Mouse (Mus musculus) midbrain, embryonic 16.5 days (tissue): ENCODE data around the gene Stpg1. TPM values are rescaled to one million over a fixed set of nuclear protein-coding genes. Genes with fewer than 3 reads are reported as not detected.

ENCODE experiments used
- ATAC-seq: fragments of 200-750 bp; cut with Nextera tagmentation; 2 replicates; pipeline ENCODE4 v1.8.0; 2017; ENCODE audit warnings: moderate TSS enrichment
- H3K27ac ChIP-seq: fragments of 300-500 bp; sonication (generic); 2 replicates; pipeline ENCODE4 v1.5.1; 2014; ENCODE audit warnings: mild to moderate bottlenecking, low read length, mixed read lengths
- H3K27me3 ChIP-seq: fragments of 300-500 bp; sonication (generic); 2 replicates; pipeline ENCODE4 v1.6.1; 2014; ENCODE audit warnings: low read depth, low read length, mixed read lengths; ENCODE audit not compliant: control insufficient read depth, insufficient read depth
- H3K36me3 ChIP-seq: fragments of 300-500 bp; sonication (generic); 2 replicates; pipeline ENCODE4 v1.6.1; 2014; ENCODE audit warnings: mild to moderate bottlenecking, low read length, moderate library complexity, mixed read lengths; ENCODE audit not compliant: control insufficient read depth, insufficient read depth
- H3K4me1 ChIP-seq: fragments of 300-500 bp; sonication (generic); 2 replicates; pipeline ENCODE4 v1.6.1; 2014; ENCODE audit warnings: mild to moderate bottlenecking, low read length, mixed read lengths; ENCODE audit not compliant: control insufficient read depth, insufficient read depth
- H3K4me2 ChIP-seq: fragments of 300-500 bp; sonication (generic); 2 replicates; pipeline ENCODE4 v1.6.1; 2014; ENCODE audit warnings: mild to moderate bottlenecking, low read length, mixed read lengths
- H3K4me3 ChIP-seq: fragments of 300-500 bp; sonication (generic); 2 replicates; pipeline ENCODE4 v1.5.1; 2014; ENCODE audit warnings: low read depth, mild to moderate bottlenecking, low read length, moderate library complexity, mixed read lengths
- H3K9ac ChIP-seq: fragments of 300-500 bp; sonication (generic); 2 replicates; pipeline ENCODE4 v1.6.1; 2014; ENCODE audit warnings: low read depth, low read length, mixed read lengths
- H3K9me3 ChIP-seq: fragments of 300-500 bp; sonication (generic); replicated peaks from 2 replicates; pipeline ENCODE4 v1.6.1; 2014; ENCODE audit warnings: mild to moderate bottlenecking, low read length, mixed read lengths; ENCODE audit not compliant: control insufficient read depth, poor library complexity, severe bottlenecking
- WGBS: fragments of 180-500 bp; shearing (Covaris S2); extraction: QIAGEN DNeasy Blood & Tissue Kit; methylation state at CpG from one replicate; pipeline ENCODE4 v1.1.7; 2014; 5-methylcytosine and 5-hydroxymethylcytosine counted together
- polyA plus RNA-seq: library from polyadenylated mRNA; unstranded; fragments of >200 nt; fragmentation: Nextera tagmentation; extraction: Ambion mirVana; gene quantifications from 2 replicates; pipeline ENCODE4 v1.2.1, GENCODE M21; 2015

Gene Stpg1
- polyA plus RNA-seq, 1 experiment from 2014 or later: 1.1 TPM

- Histone ChIP-seq H3K27ac (no peak overlapping the region), H3K4me2 (no peak overlapping the region), H3K4me3 (no peak overlapping the region), H3K36me3 (peaks cover 17% of the 10 kb centered on the region), H3K27me3 (no peaks in the 10 kb centered on the region), H3K9ac (no peak overlapping the region), H3K4me1 (peaks cover 8% of the 10 kb centered on the region), H3K9me3 (no peaks in the 10 kb centered on the region)
- no peak for ATAC-seq
- 85% methylated on average over 7 of the region's 7 CpGs for WGBS
Measured at GRCm38 (mm10) chr4:135489256-135489655, 5.3 kb upstream of the Stpg1 start.

- Histone ChIP-seq H3K4me2 (peak overlapping the region; percentile 71), H3K27me3 (no peaks in the 10 kb centered on the region), H3K9me3 (no peaks in the 10 kb centered on the region), H3K9ac (peak overlapping the region; percentile 51; the same call in 1 of the 2 replicates), H3K4me1 (peaks cover 16% of the 10 kb centered on the region), H3K4me3 (peak overlapping the region; percentile 59), H3K36me3 (peaks cover 15% of the 10 kb centered on the region), H3K27ac (no peak overlapping the region)
- ATAC-seq: no peak
- WGBS: 44% methylated on average over 4 of the region's 4 CpGs
Measured at GRCm38 (mm10) chr4:135493271-135493670, 1.3 kb upstream of the Stpg1 start.

GRCm38 (mm10) chr4:135493691-135494520 lies 684 bp upstream of the Stpg1 start:
- peaks cover 12% of the 10 kb centered on the region for H3K36me3 ChIP-seq
- peak overlapping the region; percentile 71 for H3K4me2 ChIP-seq
- H3K9ac ChIP-seq: peak overlapping the region; percentile 51
- no peaks in the 10 kb centered on the region for H3K9me3 ChIP-seq
- H3K4me1 ChIP-seq: peaks cover 16% of the 10 kb centered on the region
- ATAC-seq: peak; percentile 34; the same call in 1 of the 2 replicates
- H3K27ac ChIP-seq: peak overlapping the region; percentile 68
- H3K4me3 ChIP-seq: peak overlapping the region; percentile 59
- WGBS: under 1% methylated on average over 33 of the region's 33 CpGs
- no peaks in the 10 kb centered on the region for H3K27me3 ChIP-seq

- H3K9ac ChIP-seq: peak overlapping the region; percentile 64
- no peak for ATAC-seq
- peak overlapping the region; percentile 79 for H3K27ac ChIP-seq
Measured at GRCm38 (mm10) chr4:135495397-135495791, 804 bp downstream of the Stpg1 start.

GRCm38 (mm10) chr4:135495810-135496209 lies 1.2 kb downstream of the Stpg1 start:
- H3K4me3 ChIP-seq: peak overlapping the region; percentile 59
- no peaks in the 10 kb centered on the region for H3K27me3 ChIP-seq
- no peaks in the 10 kb centered on the region for H3K9me3 ChIP-seq
- WGBS: 10% methylated on average over 18 of the region's 18 CpGs
- H3K27ac ChIP-seq: no peak overlapping the region
- 0 out of 2 replicates have a peak, but pooled peaks cover 1% of the 10 kb centered on the region for H3K36me3 ChIP-seq
- peak overlapping the region; percentile 71 for H3K4me2 ChIP-seq
- ATAC-seq: no peak
- H3K9ac ChIP-seq: no peak overlapping the region
- H3K4me1 ChIP-seq: peaks cover 16% of the 10 kb centered on the region

More at GRCm38 (mm10) chr4:135495397-135495791, 804 bp downstream of the Stpg1 start:
- no peaks in the 10 kb centered on the region for H3K27me3 ChIP-seq
- peak overlapping the region; percentile 71 for H3K4me2 ChIP-seq
- H3K4me3 ChIP-seq: peak overlapping the region; percentile 59
- 10% methylated on average over 9 of the region's 9 CpGs for WGBS
- no peaks in the 10 kb centered on the region for H3K9me3 ChIP-seq
- H3K36me3 ChIP-seq: 0 out of 2 replicates have a peak, but pooled peaks cover 5% of the 10 kb centered on the region
- peaks cover 16% of the 10 kb centered on the region for H3K4me1 ChIP-seq

- Histone ChIP-seq H3K9me3 (no peaks in the 10 kb centered on the region), H3K9ac (no peak overlapping the region), H3K4me2 (no peak overlapping the region), H3K36me3 (no peaks in the 10 kb centered on the region), H3K4me3 (no peak overlapping the region), H3K27me3 (no peaks in the 10 kb centered on the region), H3K4me1 (peaks cover 12% of the 10 kb centered on the region), H3K27ac (no peak overlapping the region)
- WGBS: 86% methylated on average over 6 of the region's 6 CpGs
- no peak for ATAC-seq
Measured at GRCm38 (mm10) chr4:135498136-135498535, 3.5 kb downstream of the Stpg1 start.

GRCm38 (mm10) chr4:135499831-135500230 lies 5.2 kb downstream of the Stpg1 start:
- Histone ChIP-seq H3K4me1 (peaks cover 7% of the 10 kb centered on the region; the same call in 1 of the 2 replicates), H3K36me3 (no peaks in the 10 kb centered on the region), H3K27me3 (no peaks in the 10 kb centered on the region), H3K27ac (no peak overlapping the region), H3K9ac (no peak overlapping the region), H3K4me2 (no peak overlapping the region), H3K9me3 (no peaks in the 10 kb centered on the region), H3K4me3 (no peak overlapping the region)
- ATAC-seq: no peak
- WGBS: 75% methylated on average over 3 of the region's 3 CpGs

GRCm38 (mm10) chr4:135501587-135501986 lies 7.0 kb downstream of the Stpg1 start:
- WGBS: 47% methylated on average over 4 of the region's 4 CpGs
- Histone ChIP-seq H3K4me2 (no peak overlapping the region), H3K27ac (no peak overlapping the region), H3K4me1 (no peaks in the 10 kb centered on the region), H3K9ac (no peak overlapping the region), H3K4me3 (no peak overlapping the region), H3K27me3 (no peaks in the 10 kb centered on the region), H3K36me3 (no peaks in the 10 kb centered on the region), H3K9me3 (no peaks in the 10 kb centered on the region)
- no peak for ATAC-seq

- no peaks in the 10 kb centered on the region for H3K36me3 ChIP-seq
- H3K27ac ChIP-seq: no peak overlapping the region
- WGBS: 74% methylated on average over 11 of the region's 11 CpGs
- H3K9ac ChIP-seq: no peak overlapping the region
- H3K9me3 ChIP-seq: no peaks in the 10 kb centered on the region
- no peaks in the 10 kb centered on the region for H3K27me3 ChIP-seq
- 0 out of 2 replicates have a peak, but pooled peaks cover 4% of the 10 kb centered on the region for H3K4me1 ChIP-seq
- H3K4me3 ChIP-seq: no peak overlapping the region
- H3K4me2 ChIP-seq: no peak overlapping the region
- no peak for ATAC-seq
Measured at GRCm38 (mm10) chr4:135505794-135506193, 11.2 kb downstream of the Stpg1 start.
